Mouse (Mus musculus) stomach, embryonic 14.5 days (tissue): ENCODE results near the gene Gria2. TPM values are rescaled to one million over a fixed set of nuclear protein-coding genes. Genes with fewer than 3 reads are reported as not detected.

Experiments
- ATAC-seq: fragments of 200-750 bp; cut with Nextera tagmentation; 2 replicates; pipeline ENCODE4 v1.8.0; 2017; ENCODE audit warnings: low read depth, moderate TSS enrichment; ENCODE audit not compliant: insufficient number of reproducible peaks, insufficient read depth, low FRiP score
- H3K27ac ChIP-seq: fragments of 300-500 bp; sonication (generic); 2 replicates; pipeline ENCODE4 v1.5.1; 2014; ENCODE audit warnings: mild to moderate bottlenecking, low read length, moderate library complexity, mixed read lengths
- H3K27me3 ChIP-seq: fragments of 300-500 bp; sonication (generic); 2 replicates; pipeline ENCODE4 v1.6.1; 2014; ENCODE audit warnings: low read length, control low read depth, mixed read lengths; ENCODE audit not compliant: control insufficient read depth, insufficient read depth
- H3K36me3 ChIP-seq: fragments of 300-500 bp; sonication (generic); 2 replicates; pipeline ENCODE4 v1.6.1; 2014; ENCODE audit warnings: mild to moderate bottlenecking, control low read depth, low read length, moderate library complexity, mixed read lengths; ENCODE audit not compliant: control insufficient read depth, insufficient read depth
- H3K4me1 ChIP-seq: fragments of 300-500 bp; sonication (generic); 2 replicates; pipeline ENCODE4 v1.6.1; 2014; ENCODE audit warnings: low read length, control low read depth, mixed read lengths; ENCODE audit not compliant: control insufficient read depth, insufficient read depth
- H3K4me2 ChIP-seq: fragments of 300-500 bp; sonication (generic); replicated peaks from 2 replicates; pipeline ENCODE4 v1.6.1; 2014; ENCODE audit warnings: low read depth, low read length, control low read depth
- H3K4me3 ChIP-seq: fragments of 300-500 bp; sonication (generic); 2 replicates; pipeline ENCODE4 v1.5.1; 2014; ENCODE audit warnings: low read depth, low read length, control low read depth
- H3K9ac ChIP-seq: fragments of 300-500 bp; sonication (generic); replicated peaks from 2 replicates; pipeline ENCODE4 v1.6.1; 2014; ENCODE audit warnings: low read depth, mild to moderate bottlenecking, control low read depth, low read length, moderate library complexity, mixed read lengths
- H3K9me3 ChIP-seq: fragments of 300-500 bp; sonication (generic); 2 replicates; pipeline ENCODE4 v1.6.1; 2016; ENCODE audit warnings: low read depth, low read length, control low read depth; ENCODE audit not compliant: control insufficient read depth
- WGBS: fragments of 180-500 bp; shearing (Covaris S2); extraction: QIAGEN DNeasy Blood & Tissue Kit; methylation state at CpG from one replicate; pipeline ENCODE4 v1.1.7; 2014; 5-methylcytosine and 5-hydroxymethylcytosine counted together
- microRNA-seq: library from miRNA; unstranded; fragments of <30 nt; microRNA quantifications from one replicate; pipeline ENCODE4, GENCODE M21; 2016
- polyA plus RNA-seq: library from polyadenylated mRNA; unstranded; fragments of >200 nt; fragmentation: Nextera tagmentation; extraction: Ambion mirVana; gene quantifications from 2 replicates; pipeline ENCODE4 v1.2.1, GENCODE M21; 2014

Gene Gria2
- polyA plus RNA-seq, 1 experiment from 2014 or later = 4.6 TPM

DNA sequence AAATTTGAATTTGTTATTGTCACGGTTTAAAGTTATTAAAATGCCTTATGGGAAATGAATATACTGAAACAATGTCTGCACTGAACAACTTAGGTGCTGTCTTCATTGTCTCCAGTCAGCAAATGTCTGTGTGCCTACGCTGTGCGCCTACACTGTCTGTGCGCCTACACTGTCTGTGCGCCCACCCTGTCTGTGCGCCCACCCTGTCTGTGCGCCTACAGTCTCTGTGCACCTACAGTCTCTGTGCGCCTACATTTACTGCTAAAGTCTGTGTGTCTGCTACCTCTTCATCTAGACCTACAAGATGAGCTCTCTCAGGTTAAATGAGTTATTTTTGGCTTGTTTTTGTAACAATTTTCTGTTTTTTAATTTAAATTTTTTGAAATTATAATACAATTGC lies 107.7 kb downstream of the Gria2 start:
- 98% methylated on average over 8 of the region's 8 CpGs for WGBS
- Histone ChIP-seq H3K4me3 (no peak overlapping the region), H3K36me3 (no peaks in the 10 kb centered on the region), H3K27ac (no peak overlapping the region), H3K9ac (no peak overlapping the region), H3K9me3 (no peaks in the 10 kb centered on the region), H3K27me3 (no peaks in the 10 kb centered on the region), H3K4me1 (no peaks in the 10 kb centered on the region), H3K4me2 (no peak overlapping the region)
- no peak for ATAC-seq

DNA sequence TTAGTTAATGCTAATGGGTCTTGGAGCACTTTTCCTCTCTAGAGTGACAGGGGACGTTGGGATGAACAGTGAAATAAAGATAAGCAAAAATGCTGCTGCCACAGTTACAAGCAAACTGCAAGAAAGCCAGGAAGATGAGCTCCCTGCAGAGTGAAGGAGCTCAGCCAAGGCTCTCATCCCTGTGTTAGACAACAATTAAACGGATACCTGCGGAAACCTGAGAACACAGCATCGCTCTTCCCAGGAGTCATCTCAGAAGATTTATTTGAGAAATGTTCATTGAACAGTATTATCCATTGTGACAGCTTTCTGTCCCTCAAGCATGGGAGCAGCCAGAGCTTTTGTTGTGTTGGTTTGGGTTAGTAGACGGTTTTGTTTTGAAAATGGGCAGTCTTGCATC lies 137.5 kb downstream of the Gria2 start:
- no peak for ATAC-seq
- Histone ChIP-seq H3K4me2 (no peak overlapping the region), H3K4me1 (no peaks in the 10 kb centered on the region), H3K36me3 (no peaks in the 10 kb centered on the region), H3K9ac (no peak overlapping the region), H3K27ac (no peak overlapping the region), H3K4me3 (no peak overlapping the region), H3K9me3 (no peaks in the 10 kb centered on the region), H3K27me3 (no peaks in the 10 kb centered on the region)
- WGBS = 73% methylated on average over 5 of the region's 5 CpGs

DNA sequence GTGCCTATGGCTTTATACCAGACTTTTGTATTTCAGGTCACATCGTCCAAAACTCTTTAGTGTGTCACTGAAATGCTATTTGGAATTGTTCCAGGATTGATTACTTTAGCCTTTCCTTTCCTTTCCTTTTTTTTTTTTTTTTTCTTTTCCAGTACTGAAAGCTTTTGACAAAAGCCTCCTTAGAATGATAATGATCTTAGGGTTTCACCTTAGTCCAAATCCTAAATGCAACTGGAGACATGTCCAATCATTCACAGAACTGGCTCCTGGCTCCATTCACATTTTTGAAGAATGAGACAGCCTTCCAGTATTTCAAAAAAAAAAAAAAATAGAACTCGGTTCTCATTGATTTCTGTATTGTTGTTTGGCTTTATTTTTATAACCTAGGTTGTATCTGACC lies 139.3 kb downstream of the Gria2 start:
- Histone ChIP-seq H3K9ac (no peak overlapping the region), H3K27me3 (no peaks in the 10 kb centered on the region), H3K4me3 (no peak overlapping the region), H3K27ac (no peak overlapping the region), H3K4me1 (no peaks in the 10 kb centered on the region), H3K9me3 (no peaks in the 10 kb centered on the region), H3K4me2 (no peak overlapping the region), H3K36me3 (no peaks in the 10 kb centered on the region)
- 48% methylated on average over 2 of the region's 2 CpGs for WGBS
- no peak for ATAC-seq

DNA sequence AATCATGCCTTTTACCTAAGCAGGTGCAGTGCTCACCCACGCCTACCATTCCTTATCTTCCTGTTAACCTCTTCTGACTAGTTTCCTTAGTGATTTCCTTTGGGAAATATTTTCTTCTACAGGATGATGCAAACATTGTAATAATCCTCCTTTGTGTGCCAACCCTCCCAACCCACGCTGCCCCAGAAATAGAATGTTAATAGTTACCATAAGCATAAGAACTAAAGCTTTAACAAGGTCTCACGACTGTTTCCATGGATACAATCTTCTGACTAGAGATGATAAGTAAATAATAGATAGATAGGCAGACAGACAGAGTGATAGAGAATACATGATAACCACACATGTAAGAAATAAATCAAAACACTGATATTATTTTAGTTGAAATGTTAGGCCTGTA lies 140.8 kb downstream of the Gria2 start:
- Histone ChIP-seq H3K36me3 (no peaks in the 10 kb centered on the region), H3K4me1 (no peaks in the 10 kb centered on the region), H3K4me2 (no peak overlapping the region), H3K4me3 (no peak overlapping the region), H3K27ac (no peak overlapping the region), H3K9me3 (no peaks in the 10 kb centered on the region), H3K27me3 (no peaks in the 10 kb centered on the region), H3K9ac (no peak overlapping the region)
- no peak for ATAC-seq
- 63% methylated on average over 3 of the region's 3 CpGs for WGBS

DNA sequence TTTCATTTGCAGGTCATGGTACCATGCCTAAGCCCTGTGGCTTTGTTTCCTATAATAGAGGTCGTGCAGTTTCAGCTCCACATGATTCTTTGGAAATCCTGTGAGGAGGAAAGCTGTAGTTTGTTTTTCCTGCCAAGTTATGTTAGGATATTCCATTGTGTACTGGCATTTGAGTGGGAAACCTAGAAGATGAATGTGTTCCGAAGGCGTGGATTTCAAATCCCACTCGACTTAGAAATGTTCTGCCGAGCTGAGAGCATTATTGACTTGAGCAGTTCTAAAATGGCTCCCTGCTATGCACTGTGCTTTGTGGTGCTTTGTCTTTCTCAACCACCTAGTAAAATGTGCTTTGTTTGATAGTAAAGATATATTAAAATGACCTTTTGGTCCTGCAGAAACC lies 150.4 kb downstream of the Gria2 start:
- Histone ChIP-seq H3K4me1 (no peaks in the 10 kb centered on the region), H3K4me3 (no peak overlapping the region), H3K27ac (no peak overlapping the region), H3K4me2 (no peak overlapping the region), H3K9ac (no peak overlapping the region), H3K27me3 (no peaks in the 10 kb centered on the region), H3K36me3 (no peaks in the 10 kb centered on the region), H3K9me3 (no peaks in the 10 kb centered on the region)
- no peak for ATAC-seq
- 72% methylated on average over 5 of the region's 5 CpGs for WGBS

Small RNAs within 50 kb of the gene (microRNA-seq; reads per million reads assigned to microRNA genes)
- gene Gm25749 = not detected

Other genes with a start within 250 kb of the Gria2 start
- 3.0 and 4.0 TPM in 2 replicates for gene Glrb, start 110.8 kb upstream of the Gria2 start, polyA plus RNA-seq
- gene Pdgfc, start 233.6 kb upstream of the Gria2 start, polyA plus RNA-seq = 27.5 and 29.2 TPM in 2 replicates